Mouse (Mus musculus) embryonic facial prominence, embryonic 14.5 days (tissue): ENCODE data around the gene Ifi208. TPM values are rescaled to one million over a fixed set of nuclear protein-coding genes. Genes with fewer than 3 reads are reported as not detected.
"Not testable (repeated sequence)": the region's sequence is repeated elsewhere in the genome, so short reads cannot be mapped to it uniquely, and the experiment has no call there.

Experiments
- ATAC-seq: fragments of 200-750 bp; cut with Nextera tagmentation; 2 replicates; pipeline ENCODE4 v1.8.0; 2017; ENCODE audit warnings: low read depth, moderate number of reproducible peaks, moderate TSS enrichment
- DNase-seq: peaks from one replicate; pipeline ENCODE4 v3.0.0-alpha.2; 2015; ENCODE audit warnings: low spot score
- H3K27ac ChIP-seq: fragments of 300-500 bp; sonication (generic); replicated peaks from 2 replicates; pipeline ENCODE4 v1.5.1; 2014; ENCODE audit warnings: low read depth, mild to moderate bottlenecking, low read length, moderate library complexity
- H3K27me3 ChIP-seq: fragments of 300-500 bp; sonication (generic); replicated peaks from 2 replicates; pipeline ENCODE4 v1.6.1; 2014; ENCODE audit warnings: low read length; ENCODE audit not compliant: control insufficient read depth, insufficient read depth
- H3K36me3 ChIP-seq: fragments of 300-500 bp; sonication (generic); 2 replicates; pipeline ENCODE4 v1.6.1; 2014; ENCODE audit warnings: low read length, mixed read lengths; ENCODE audit not compliant: control insufficient read depth, insufficient read depth
- H3K4me1 ChIP-seq: fragments of 300-500 bp; sonication (generic); 2 replicates; pipeline ENCODE4 v1.6.1; 2014; ENCODE audit warnings: antibody characterized with exemption, low read length; ENCODE audit not compliant: control insufficient read depth, insufficient read depth
- H3K4me2 ChIP-seq: fragments of 300-500 bp; sonication (generic); 2 replicates; pipeline ENCODE4 v1.6.1; 2014; ENCODE audit warnings: low read depth, mild to moderate bottlenecking, low read length, moderate library complexity, mixed read lengths
- H3K4me3 ChIP-seq: fragments of 300-500 bp; sonication (generic); 2 replicates; pipeline ENCODE4 v1.5.1; 2014; ENCODE audit warnings: low read depth, mild to moderate bottlenecking, low read length
- H3K9ac ChIP-seq: fragments of 300-500 bp; sonication (generic); 2 replicates; pipeline ENCODE4 v1.6.1; 2014; ENCODE audit warnings: low read depth, mild to moderate bottlenecking, low read length, moderate library complexity, mixed read lengths
- H3K9me3 ChIP-seq: fragments of 300-500 bp; sonication (generic); 2 replicates; pipeline ENCODE4 v1.6.1; 2016; ENCODE audit warnings: low read length; ENCODE audit not compliant: control insufficient read depth
- WGBS: fragments of 180-500 bp; shearing (Covaris S2); extraction: QIAGEN DNeasy Blood & Tissue Kit; methylation state at CpG from one replicate; pipeline ENCODE4 v1.1.7; 2014; 5-methylcytosine and 5-hydroxymethylcytosine counted together
- polyA plus RNA-seq: library from polyadenylated mRNA; unstranded; fragments of >200 nt; fragmentation: Nextera tagmentation; extraction: Ambion mirVana; gene quantifications from 2 replicates; pipeline ENCODE4 v1.2.1, GENCODE M21; 2014

Ifi208 gene
- polyA plus RNA-seq = not detected in 2 replicates

- WGBS = 41% methylated on average over 3 of the region's 3 CpGs
- H3K4me1 ChIP-seq, H3K9ac ChIP-seq, H3K27ac ChIP-seq, DNase-seq, H3K27me3 ChIP-seq, H3K36me3 ChIP-seq, H3K4me3 ChIP-seq, ATAC-seq, H3K4me2 ChIP-seq, H3K9me3 ChIP-seq: not testable (repeated sequence)
These were observed at the start of gene Ifi208 for GRCm38 (mm10) chr1:173673458-173674097. Ifi208 (plus strand) TSS chr1:173673675.

- DNase-seq (no peak), ATAC-seq (no peak)
- no peak overlapping the region for H3K27ac ChIP-seq
- no peak overlapping the region for H3K4me3 ChIP-seq
- H3K4me1 ChIP-seq = no peaks in the 10 kb centered on the region
- H3K27me3 ChIP-seq = no peaks in the 10 kb centered on the region
- H3K9me3 ChIP-seq = no peaks in the 10 kb centered on the region
- H3K9ac ChIP-seq = no peak overlapping the region
- H3K36me3 ChIP-seq = no peaks in the 10 kb centered on the region
- 83% methylated on average over 2 of the region's 2 CpGs for WGBS
- no peak overlapping the region for H3K4me2 ChIP-seq
These were observed 49.4 kb upstream of the Ifi208 start for GRCm38 (mm10) chr1:173624052-173624451.

GRCm38 (mm10) chr1:173626686-173627085 lies 46.8 kb upstream of the Ifi208 start:
- no peaks in the 10 kb centered on the region for H3K9me3 ChIP-seq
- WGBS = 73% methylated on average over 2 of the region's 2 CpGs
- no peak overlapping the region for H3K9ac ChIP-seq
- H3K4me3 ChIP-seq = no peak overlapping the region
- H3K27ac ChIP-seq = no peak overlapping the region
- ATAC-seq = no peak
- no peak for DNase-seq
- no peak overlapping the region for H3K4me2 ChIP-seq
- H3K4me1 ChIP-seq = no peaks in the 10 kb centered on the region
- no peaks in the 10 kb centered on the region for H3K36me3 ChIP-seq
- no peaks in the 10 kb centered on the region for H3K27me3 ChIP-seq

DNA sequence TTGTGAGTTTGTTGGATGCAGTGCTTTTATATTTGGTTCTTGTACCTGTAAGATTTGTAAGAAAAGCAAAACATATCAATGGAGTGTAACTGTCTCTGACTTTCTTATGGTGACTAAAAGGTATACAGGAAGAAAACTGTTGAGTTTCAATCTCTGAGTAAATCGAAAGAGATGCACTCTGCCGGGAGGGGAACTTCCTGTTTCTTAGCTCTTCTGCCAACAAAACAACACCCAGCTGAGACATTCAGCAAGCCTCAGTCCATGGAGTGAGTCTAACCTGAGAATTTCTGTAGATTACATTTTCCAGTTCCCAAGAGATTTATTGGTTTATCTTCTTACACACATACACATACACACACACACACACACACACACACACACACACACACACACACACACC lies 42.9 kb upstream of the Ifi208 start, which contains the start of gene Ifi209:
TSS of gene Ifi209 (plus strand) at position 296 of the 400 bp plus-strand sequence.
- WGBS = 76% methylated on average over 2 of the region's 2 CpGs
- not testable (repeated sequence) for H3K9me3 ChIP-seq, H3K27me3 ChIP-seq, H3K4me3 ChIP-seq, H3K27ac ChIP-seq, DNase-seq, H3K36me3 ChIP-seq, ATAC-seq, H3K9ac ChIP-seq, H3K4me1 ChIP-seq, H3K4me2 ChIP-seq

DNA sequence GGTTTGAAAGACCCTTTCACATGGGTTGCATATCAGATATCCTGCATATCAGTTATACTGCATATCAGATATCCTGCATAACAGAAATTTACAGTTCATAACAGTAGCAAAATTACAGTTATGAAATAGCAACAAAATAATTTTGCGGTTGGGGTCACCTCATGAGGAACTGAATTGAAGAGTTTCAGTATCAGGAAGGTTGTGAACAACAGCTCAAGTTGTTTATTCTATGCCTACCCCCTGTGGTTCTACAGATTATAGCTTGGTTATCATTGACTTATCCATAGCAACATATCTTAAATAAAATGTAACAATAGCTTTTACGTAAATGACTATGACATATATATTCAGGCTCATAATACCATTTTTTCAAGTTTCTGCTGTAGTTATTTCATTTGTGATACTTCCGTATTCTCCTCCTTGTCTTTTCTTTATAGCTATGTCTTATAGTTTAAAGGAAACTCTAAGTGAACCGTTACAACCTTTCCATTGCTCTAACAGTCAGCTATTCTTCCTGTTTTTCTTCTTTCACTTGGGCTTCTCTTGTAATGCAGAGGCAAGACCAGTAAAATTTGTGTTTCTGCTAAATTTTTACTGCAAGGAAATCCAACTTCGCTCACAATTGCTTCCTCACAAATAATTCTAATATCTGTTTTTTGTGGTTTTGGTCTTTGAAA lies 39.4 kb upstream of the Ifi208 start:
- H3K27me3 ChIP-seq = no peaks in the 10 kb centered on the region
- no peaks in the 10 kb centered on the region for H3K9me3 ChIP-seq
- H3K27ac ChIP-seq = no peak overlapping the region
- H3K9ac ChIP-seq = no peak overlapping the region
- 90% methylated on average over 5 of the region's 5 CpGs for WGBS
- DNase-seq = no peak
- H3K4me1 ChIP-seq = no peaks in the 10 kb centered on the region
- H3K4me3 ChIP-seq = no peak overlapping the region
- no peak overlapping the region for H3K4me2 ChIP-seq
- H3K36me3 ChIP-seq = no peaks in the 10 kb centered on the region
- no peak for ATAC-seq

- H3K9me3 ChIP-seq = no peaks in the 10 kb centered on the region
- H3K36me3 ChIP-seq = no peaks in the 10 kb centered on the region
- 75% methylated on average over 2 of the region's 2 CpGs for WGBS
- ATAC-seq = no peak
- H3K27ac ChIP-seq = no peak overlapping the region
- H3K9ac ChIP-seq = no peak overlapping the region
- DNase-seq = no peak
- H3K4me2 ChIP-seq = no peak overlapping the region
- no peaks in the 10 kb centered on the region for H3K27me3 ChIP-seq
- no peaks in the 10 kb centered on the region for H3K4me1 ChIP-seq
- H3K4me3 ChIP-seq = no peak overlapping the region
These were observed 28.1 kb upstream of the Ifi208 start for GRCm38 (mm10) chr1:173645393-173645792.

DNA sequence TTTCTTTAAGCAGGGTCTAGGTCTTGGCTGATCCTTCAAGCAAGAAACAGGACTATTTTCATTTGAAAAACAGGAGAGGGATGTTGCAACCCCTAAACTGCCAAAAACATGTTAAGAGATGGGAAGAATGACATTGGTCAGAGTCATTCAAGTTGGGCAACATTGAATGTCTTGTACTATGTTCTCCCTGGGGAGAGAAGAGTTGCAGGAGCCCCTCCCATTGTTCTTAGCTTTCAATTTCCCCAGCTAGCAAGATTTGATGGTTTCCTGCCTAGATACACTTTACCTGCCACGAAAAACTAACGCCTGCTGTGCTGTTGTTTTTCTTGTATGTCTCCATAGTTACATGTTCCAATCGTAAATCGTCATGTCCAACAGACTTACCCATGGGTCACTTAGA lies 15.5 kb upstream of the Ifi208 start:
- ATAC-seq = no peak
- H3K4me2 ChIP-seq = no peak overlapping the region
- DNase-seq = no peak
- no peak overlapping the region for H3K9ac ChIP-seq
- H3K4me1 ChIP-seq = no peaks in the 10 kb centered on the region
- H3K27ac ChIP-seq = no peak overlapping the region
- 83% methylated on average over 4 of the region's 4 CpGs for WGBS
- H3K9me3 ChIP-seq = no peaks in the 10 kb centered on the region
- H3K36me3 ChIP-seq = no peaks in the 10 kb centered on the region
- H3K4me3 ChIP-seq = no peak overlapping the region
- no peaks in the 10 kb centered on the region for H3K27me3 ChIP-seq

DNA sequence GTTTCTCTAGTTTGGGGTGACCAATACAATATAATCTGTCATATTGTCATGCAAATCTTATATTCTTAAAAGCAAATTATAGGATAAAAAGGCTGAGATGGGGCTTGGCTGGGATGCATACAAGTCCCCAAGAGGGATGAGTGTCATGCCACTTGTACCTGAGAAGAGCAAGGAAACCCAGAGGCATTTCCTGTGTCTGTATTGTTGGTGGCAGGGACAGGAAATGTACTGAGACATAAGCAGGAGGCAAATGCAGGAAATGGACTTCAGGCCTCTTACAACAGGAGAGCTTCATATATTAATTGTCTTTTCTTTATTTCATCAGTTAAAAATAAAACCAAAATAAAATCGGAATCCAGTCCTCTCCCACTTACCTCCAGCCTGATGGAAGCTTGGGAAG lies 5.1 kb downstream of the Ifi208 start:
- not testable (repeated sequence) for H3K4me2 ChIP-seq, H3K27me3 ChIP-seq, H3K9ac ChIP-seq, H3K4me1 ChIP-seq, H3K4me3 ChIP-seq, H3K36me3 ChIP-seq, H3K9me3 ChIP-seq, H3K27ac ChIP-seq, ATAC-seq, DNase-seq
- WGBS = 74% methylated on average over 1 of the region's 1 CpGs

DNA sequence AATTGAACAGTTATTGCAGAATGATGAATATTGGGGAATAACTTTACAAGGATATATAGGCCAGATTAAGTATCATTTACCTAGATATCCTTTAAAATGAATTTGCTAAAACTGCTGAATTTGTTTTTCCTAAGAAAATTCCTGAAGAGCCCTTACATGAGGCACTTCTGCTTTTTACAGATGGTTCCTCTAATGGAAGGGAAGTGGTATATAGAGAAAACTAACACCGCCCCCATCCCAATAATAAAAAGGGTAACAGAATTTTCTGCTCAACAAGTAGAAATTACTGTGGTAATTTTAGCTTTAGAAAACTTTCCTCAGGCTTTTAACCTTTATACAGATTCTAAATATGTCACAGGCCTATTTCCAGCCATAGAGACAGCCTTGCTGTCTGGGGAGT lies 20.8 kb downstream of the Ifi208 start:
- Histone ChIP-seq H3K4me1 (no peaks in the 10 kb centered on the region), H3K4me3 (no peak overlapping the region), H3K9me3 (no peaks in the 10 kb centered on the region), H3K27me3 (no peaks in the 10 kb centered on the region), H3K4me2 (no peak overlapping the region), H3K9ac (no peak overlapping the region), H3K27ac (no peak overlapping the region), H3K36me3 (no peaks in the 10 kb centered on the region)
- no peak for ATAC-seq
- WGBS = 90% methylated on average over 1 of the region's 1 CpGs
- no peak for DNase-seq
